Mouse (Mus musculus) MEL (cell line): ENCODE data around the gene Smarcd1. TPM values are rescaled to one million over a fixed set of nuclear protein-coding genes. Genes with fewer than 3 reads are reported as not detected.
A peak's percentile ranks its signal among the peaks of the same experiment; 100 is the strongest.

Source experiments
- DNase-seq: peaks from one replicate; pipeline ENCODE4 v3.0.0; 2011; ENCODE audit warnings: low read depth, low spot score
- H3K27ac ChIP-seq: 2 replicates; pipeline ENCODE4 v1.5.1; 2012; ENCODE audit warnings: low read depth, mild to moderate bottlenecking, control low read depth, low read length, moderate library complexity; ENCODE audit not compliant: control insufficient read depth
- H3K27me3 ChIP-seq, 2 experiments: fragments of 150-350 bp in 1 of 2; sonication (generic) in 1 of 2; 2 replicates each; pipeline ENCODE4 v1.6.1; 2012; ENCODE audit warnings: low read length in 2 of 2, mild to moderate bottlenecking in 2 of 2, improper control_type of control experiment in 1 of 2, moderate library complexity in 1 of 2; ENCODE audit not compliant: insufficient read depth in 2 of 2, control insufficient read depth in 1 of 2
- H3K36me3 ChIP-seq, 2 experiments: 2 replicates each; pipeline ENCODE4 v1.6.1; 2012 to 2014; ENCODE audit warnings: low read length in 2 of 2, improper control_type of control experiment in 1 of 2, inconsistent platforms in 1 of 2, mild to moderate bottlenecking in 1 of 2; ENCODE audit not compliant: insufficient read depth in 2 of 2, control insufficient read depth in 1 of 2
- H3K4me1 ChIP-seq, 2 experiments: fragments of 150-350 bp in 1 of 2; sonication (generic) in 1 of 2; 2 replicates each; pipeline ENCODE4 v1.6.1; 2012; ENCODE audit warnings: low read length in 2 of 2, improper control_type of control experiment in 1 of 2, mild to moderate bottlenecking in 1 of 2; ENCODE audit not compliant: insufficient read depth in 2 of 2, control insufficient read depth in 1 of 2
- H3K4me3 ChIP-seq, 2 experiments: fragments of 150-350 bp in 1 of 2; sonication (generic) in 1 of 2; 2 replicates each; pipeline ENCODE4 v1.5.1; 2012; ENCODE audit warnings: low read depth in 2 of 2, low read length in 2 of 2, mild to moderate bottlenecking in 2 of 2, moderate library complexity in 2 of 2, control low read depth in 1 of 2, improper control_type of control experiment in 1 of 2; ENCODE audit not compliant: control insufficient read depth in 1 of 2, insufficient read depth in 1 of 2
- H3K79me2 ChIP-seq: 2 replicates; pipeline ENCODE4 v1.6.1; 2012; ENCODE audit warnings: mild to moderate bottlenecking, low read length, moderate library complexity; ENCODE audit not compliant: control insufficient read depth, poor library complexity, insufficient read depth
- H3K9ac ChIP-seq: 2 replicates; pipeline ENCODE4 v1.6.1; 2012; ENCODE audit warnings: low read depth, mild to moderate bottlenecking, control low read depth, low read length, moderate library complexity; ENCODE audit not compliant: control insufficient read depth, poor library complexity, severe bottlenecking
- H3K9me3 ChIP-seq: fragments of 150-350 bp; sonication (generic); replicated peaks from 2 replicates; pipeline ENCODE4 v1.6.1; 2012; ENCODE audit warnings: mild to moderate bottlenecking, low read length, improper control_type of control experiment, moderate library complexity; ENCODE audit not compliant: insufficient read depth
- CHD1 ChIP-seq: IDR thresholded peaks from 2 replicates; pipeline ENCODE4 v1.6.1; 2012; ENCODE audit warnings: low read depth, mild to moderate bottlenecking, inconsistent platforms, low read length, improper control_type of control experiment
- CHD2 ChIP-seq: IDR thresholded peaks from 2 replicates; pipeline ENCODE4 v1.6.1; 2011; ENCODE audit warnings: low read length, improper control_type of control experiment
- CTCF ChIP-seq, 3 experiments: IDR thresholded peaks in 2 of 3; conservative IDR thresholded peaks in 1 of 3; 2 replicates each; pipeline ENCODE4 v1.5.1; 2011 to 2012; ENCODE audit warnings: low read length in 3 of 3, low read depth in 2 of 3, mild to moderate bottlenecking in 2 of 3, improper control_type of control experiment in 1 of 3, inconsistent platforms in 1 of 3, mixed read lengths in 1 of 3, moderate library complexity in 1 of 3; ENCODE audit not compliant: control insufficient read depth in 1 of 3, insufficient read depth in 1 of 3, poor library complexity in 1 of 3, severe bottlenecking in 1 of 3
- E2F4 ChIP-seq: IDR thresholded peaks from 2 replicates; pipeline ENCODE4 v1.6.1; 2011; ENCODE audit warnings: low read depth, low read length, improper control_type of control experiment, borderline replicate concordance
- ETS1 ChIP-seq: IDR thresholded peaks from 2 replicates; pipeline ENCODE4 v1.6.1; 2012; ENCODE audit warnings: low read depth, mild to moderate bottlenecking, inconsistent platforms, low read length, improper control_type of control experiment, moderate library complexity
- GABPA ChIP-seq: IDR thresholded peaks from 2 replicates; pipeline ENCODE4 v1.6.1; 2012; ENCODE audit warnings: low read depth, mild to moderate bottlenecking, inconsistent platforms, low read length, improper control_type of control experiment, moderate library complexity
- HCFC1 ChIP-seq: IDR thresholded peaks from 2 replicates; pipeline ENCODE4 v1.6.1; 2012; ENCODE audit warnings: low read depth, mild to moderate bottlenecking, inconsistent platforms, low read length, improper control_type of control experiment, moderate library complexity
- JUND ChIP-seq: IDR thresholded peaks from 2 replicates; pipeline ENCODE4 v1.6.1; 2011; ENCODE audit warnings: low read depth, mild to moderate bottlenecking, improper control_type of control experiment, low read length
- MAX ChIP-seq: IDR thresholded peaks from 2 replicates; pipeline ENCODE4 v1.6.1; 2011; ENCODE audit warnings: low read length, improper control_type of control experiment
- MAZ ChIP-seq: IDR thresholded peaks from 2 replicates; pipeline ENCODE4 v1.6.1; 2012; ENCODE audit warnings: low read depth, mild to moderate bottlenecking, inconsistent platforms, low read length, improper control_type of control experiment
- MYC ChIP-seq: IDR thresholded peaks from 2 replicates; pipeline ENCODE4 v1.6.1; 2011; ENCODE audit warnings: low read depth, mild to moderate bottlenecking, low read length, improper control_type of control experiment, moderate library complexity
- POLR2A ChIP-seq, 2 experiments: IDR thresholded peaks; 2 replicates each; pipeline ENCODE4 v1.6.1; 2011 to 2012; ENCODE audit warnings: low read length in 2 of 2, mild to moderate bottlenecking in 2 of 2, control low read depth in 1 of 2, improper control_type of control experiment in 1 of 2, low read depth in 1 of 2, moderate library complexity in 1 of 2; ENCODE audit not compliant: control insufficient read depth in 1 of 2, insufficient read depth in 1 of 2, poor library complexity in 1 of 2
- POLR2AphosphoS2 ChIP-seq: IDR thresholded peaks from 2 replicates; pipeline ENCODE4 v1.6.1; 2011; ENCODE audit warnings: low read length, improper control_type of control experiment
- RCOR1 ChIP-seq: IDR thresholded peaks from 2 replicates; pipeline ENCODE4 v1.6.1; 2012; ENCODE audit warnings: low read depth, mild to moderate bottlenecking, inconsistent platforms, low read length, improper control_type of control experiment
- SIN3A ChIP-seq: IDR thresholded peaks from 2 replicates; pipeline ENCODE4 v1.6.1; 2012; ENCODE audit warnings: low read length, improper control_type of control experiment, inconsistent platforms
- USF1 ChIP-seq: IDR thresholded peaks from 2 replicates; pipeline ENCODE4 v1.6.1; 2014; ENCODE audit warnings: low read depth, mild to moderate bottlenecking, inconsistent platforms, low read length, improper control_type of control experiment, moderate library complexity
- ZC3H11A ChIP-seq: IDR thresholded peaks from 2 replicates; pipeline ENCODE4 v1.6.1; 2012; ENCODE audit warnings: low read depth, mild to moderate bottlenecking, inconsistent platforms, low read length, improper control_type of control experiment
- ZKSCAN1 ChIP-seq: IDR thresholded peaks from 2 replicates; pipeline ENCODE4 v1.6.1; 2012; ENCODE audit warnings: low read depth, mild to moderate bottlenecking, inconsistent platforms, low read length, improper control_type of control experiment, moderate library complexity
- ZMIZ1 ChIP-seq: IDR thresholded peaks from 2 replicates; pipeline ENCODE4 v1.6.1; 2012; ENCODE audit warnings: low read depth, mild to moderate bottlenecking, inconsistent platforms, low read length, improper control_type of control experiment, moderate library complexity
- polyA plus RNA-seq, 2 experiments: library from polyadenylated mRNA; stranded (reverse) in 1 of 2; unstranded in 1 of 2; fragments of >175 nt in 1 of 2; fragments of >200 nt in 1 of 2; gene quantifications; 2 replicates each; pipeline versions ENCODE4 v1.2.1 to v1.2.4; 2012; ENCODE audit warnings: low replicate concordance in 2 of 2, low read depth in 1 of 2; ENCODE audit not compliant: insufficient read length in 2 of 2, insufficient read depth in 1 of 2, missing spikeins in 1 of 2
- total RNA-seq: library from RNA; depleted of rRNA; stranded (reverse); fragments of 300-350 nt; gene quantifications from 2 replicates; pipeline ENCODE4 v1.2.3, GENCODE M21; 2012

Smarcd1 gene
- total and polyA plus RNA-seq, 3 experiments, result 20.1 to 247 (median 72.5) TPM

- no peak for DNase-seq
- Histone ChIP-seq H3K4me1 (peaks cover 2 to 6% of the 10 kb centered on the region in 2 experiments), H3K9me3 (no peaks in the 10 kb centered on the region), H3K27me3 (no peaks in the 10 kb centered on the region), H3K4me3 (no peak overlapping the region), H3K36me3 (peaks cover 3 to 6% of the 10 kb centered on the region in 2 experiments), H3K79me2 (no peaks in the 10 kb centered on the region), H3K9ac (no peak overlapping the region), H3K27ac (no peak overlapping the region)
- TF ChIP-seq ETS1 (no peak), POLR2A (IDR thresholded peaks at IDR 0.05; ENCODE audit: control insufficient read depth in 1 of 2, insufficient read depth in 1 of 2, low read depth in 1 of 2, low read length in 2 of 2, poor library complexity in 1 of 2) (no peak), ZKSCAN1 (no peak), MAX (no peak), RCOR1 (no peak), ZC3H11A (no peak), MYC (no peak), JUND (no peak), CTCF (IDR thresholded peaks at IDR 0.05 in 2 of 3, conservative IDR thresholded peaks at IDR 0.05 in 1 of 3; ENCODE audit: control insufficient read depth in 1 of 3, insufficient read depth in 1 of 3, low read depth in 2 of 3, low read length in 3 of 3, poor library complexity in 1 of 3, severe bottlenecking in 1 of 3) (no peak), CHD2 (no peak)
Observed at GRCm38 (mm10) chr15:99710221-99711190, 8.6 kb downstream of the Smarcd1 start.

- no peaks in the 10 kb centered on the region for H3K27me3 ChIP-seq
- no peaks in the 10 kb centered on the region for H3K79me2 ChIP-seq
- peaks cover 3 to 10% of the 10 kb centered on the region in 2 experiments for H3K36me3 ChIP-seq
- TF ChIP-seq ZC3H11A (no peak), USF1 (peak; percentile 46; the same call in 1 of the 2 replicates)
- no peaks in the 10 kb centered on the region for H3K9me3 ChIP-seq
- H3K4me1 ChIP-seq, result peaks cover 2 to 12% of the 10 kb centered on the region in 2 experiments
- H3K4me3 ChIP-seq, result no peak overlapping the region
- H3K27ac ChIP-seq, result no peak overlapping the region
- H3K9ac ChIP-seq, result no peak overlapping the region
- no peak for DNase-seq
Observed at GRCm38 (mm10) chr15:99711491-99711890, 9.6 kb downstream of the Smarcd1 start.

- Histone ChIP-seq H3K9me3 (no peaks in the 10 kb centered on the region), H3K27ac (no peak overlapping the region), H3K4me1 (peaks cover 2 to 12% of the 10 kb centered on the region in 2 experiments), H3K36me3 (peaks cover 3 to 10% of the 10 kb centered on the region in 2 experiments), H3K4me3 (no peak overlapping the region), H3K27me3 (no peaks in the 10 kb centered on the region), H3K79me2 (no peaks in the 10 kb centered on the region), H3K9ac (no peak overlapping the region)
- TF ChIP-seq MAX (no peak), ZMIZ1 (no peak), HCFC1 (no peak), CTCF (IDR thresholded peaks at IDR 0.05 in 2 of 3, conservative IDR thresholded peaks at IDR 0.05 in 1 of 3; ENCODE audit: control insufficient read depth in 1 of 3, insufficient read depth in 1 of 3, low read depth in 2 of 3, low read length in 3 of 3, poor library complexity in 1 of 3, severe bottlenecking in 1 of 3) (no peak), SIN3A (no peak), CHD1 (no peak), GABPA (no peak), MAZ (no peak), ZKSCAN1 (no peak), POLR2AphosphoS2 (no peak), E2F4 (no peak)
- no peak for DNase-seq
Observed at GRCm38 (mm10) chr15:99712666-99713559, 11.0 kb downstream of the Smarcd1 start.
